Mouse (Mus musculus) monocyte, adult 5-6 weeks (primary cell): ENCODE measurements around the gene Tpcn1. TPM values are rescaled to one million over a fixed set of nuclear protein-coding genes. Genes with fewer than 3 reads are reported as not detected.
"Not testable (repeated sequence)": the region's sequence is repeated elsewhere in the genome, so short reads cannot be mapped to it uniquely, and the experiment has no call there.

Experiments
- ATAC-seq: fragments of 153-309, 156-312 bp; replicated peaks from 2 replicates; pipeline ENCODE4 v1.8.0; 2017; ENCODE audit warnings: mild to moderate bottlenecking; ENCODE audit not compliant: low TSS enrichment, insufficient number of reproducible peaks, severe bottlenecking, poor library complexity, low FRiP score
- total RNA-seq: library from RNA; stranded (forward); fragments of 200-1000, 200-491, 200-594 nt; gene quantifications from 3 replicates; pipeline ENCODE4 v1.2.3, GENCODE M21; 2017

Tpcn1 gene
- total RNA-seq, 1 experiment from 2014 or later = 8.8 TPM

GRCm38 (mm10) chr5:120502675-120503143, 85.8 kb downstream of the Tpcn1 start:
- no peak for ATAC-seq

- ATAC-seq = no peak
Measured at GRCm38 (mm10) chr5:120502147-120502621, 86.3 kb downstream of the Tpcn1 start.

GRCm38 (mm10) chr5:120500609-120501008, 87.9 kb downstream of the Tpcn1 start:
- ATAC-seq = not testable (repeated sequence)

- ATAC-seq = no peak
Measured at GRCm38 (mm10) chr5:120499202-120499601, 89.3 kb downstream of the Tpcn1 start.

GRCm38 (mm10) chr5:120497071-120497470, 91.4 kb downstream of the Tpcn1 start:
- ATAC-seq = no peak

GRCm38 (mm10) chr5:120495703-120496226, 92.7 kb downstream of the Tpcn1 start:
- ATAC-seq = no peak

- no peak for ATAC-seq
Measured at GRCm38 (mm10) chr5:120495064-120495702, 93.3 kb downstream of the Tpcn1 start.

- ATAC-seq = no peak
Measured at GRCm38 (mm10) chr5:120493873-120494395, 94.5 kb downstream of the Tpcn1 start.

- no peak for ATAC-seq
Measured at GRCm38 (mm10) chr5:120493440-120493839, 95.0 kb downstream of the Tpcn1 start.

GRCm38 (mm10) chr5:120492437-120492836, 96.0 kb downstream of the Tpcn1 start:
- no peak for ATAC-seq

GRCm38 (mm10) chr5:120490679-120491192, 97.7 kb downstream of the Tpcn1 start:
- no peak for ATAC-seq

GRCm38 (mm10) chr5:120487844-120488243, 100.6 kb downstream of the Tpcn1 start:
- no peak for ATAC-seq

Other genes starting within 250 kb of the Tpcn1 start
- not detected in 3 replicates for gene Lhx5, start 157.0 kb downstream of the Tpcn1 start, total RNA-seq
- not detected in 3 replicates for gene Sdsl, start 115.9 kb downstream of the Tpcn1 start, total RNA-seq
- not detected in 3 replicates for gene Sds, start 112.1 kb downstream of the Tpcn1 start, total RNA-seq
- 8.9 to 11.3 TPM (median 11.2 TPM) in 3 replicates for gene Plbd2, start 85.0 kb downstream of the Tpcn1 start, total RNA-seq
- 72.9 to 104 TPM (median 90.4 TPM) in 3 replicates for gene Slc8b1, start 77.5 kb downstream of the Tpcn1 start, total RNA-seq
- 0.57 TPM in 1 of 3 replicates, not detected in the others for gene Iqcd, start 343 bp upstream of the Tpcn1 start, total RNA-seq
- 0.43 to 4.0 TPM (median 1.1 TPM) in 3 replicates for gene Rita1, start 23.9 kb upstream of the Tpcn1 start, total RNA-seq
- gene Ddx54, start 24.1 kb upstream of the Tpcn1 start, total RNA-seq = 42.2 to 59.5 TPM (median 55.9 TPM) in 3 replicates
- not detected in 3 replicates for gene Cfap73, start 45.6 kb upstream of the Tpcn1 start, total RNA-seq
- gene Rasal1, start 60.1 kb upstream of the Tpcn1 start, total RNA-seq = 0.48 to 0.49 TPM in 2 of 3 replicates, not detected in the other
- gene Dtx1, start 123.3 kb upstream of the Tpcn1 start, total RNA-seq = 5.4 to 12.1 TPM (median 8.1 TPM) in 3 replicates
- gene Oas2, start 161.2 kb upstream of the Tpcn1 start, total RNA-seq = 2.2 to 8.7 TPM (median 5.3 TPM) in 3 replicates
- gene Oas3, start 189.0 kb upstream of the Tpcn1 start, total RNA-seq = 6.3 to 13.2 TPM (median 8.3 TPM) in 3 replicates
- not detected in 3 replicates for gene Oas1e, start 206.9 kb upstream of the Tpcn1 start, total RNA-seq
- 5.0 to 10.6 TPM (median 7.6 TPM) in 3 replicates for gene Oas1c, start 223.8 kb upstream of the Tpcn1 start, total RNA-seq